Mouse (Mus musculus) ZHBTc4 (cell line): Measurements from ENCODE around the gene Ntng1.

Source experiments
- DNase-seq: peaks from one replicate; pipeline ENCODE4 v3.0.0-alpha.2; 2011; ENCODE audit warnings: low read depth, low spot score

Ntng1 gene

GRCm38 (mm10) chr3:110055433-110055832, 88.4 kb downstream of the Ntng1 start:
- DNase-seq: no peak

- DNase-seq: no peak
Measured at GRCm38 (mm10) chr3:110054125-110054524, 89.7 kb downstream of the Ntng1 start.

- DNase-seq: no peak
Measured at GRCm38 (mm10) chr3:110048152-110048551, 95.7 kb downstream of the Ntng1 start.

GRCm38 (mm10) chr3:110046750-110047149, 97.1 kb downstream of the Ntng1 start:
- DNase-seq: no peak

DNA sequence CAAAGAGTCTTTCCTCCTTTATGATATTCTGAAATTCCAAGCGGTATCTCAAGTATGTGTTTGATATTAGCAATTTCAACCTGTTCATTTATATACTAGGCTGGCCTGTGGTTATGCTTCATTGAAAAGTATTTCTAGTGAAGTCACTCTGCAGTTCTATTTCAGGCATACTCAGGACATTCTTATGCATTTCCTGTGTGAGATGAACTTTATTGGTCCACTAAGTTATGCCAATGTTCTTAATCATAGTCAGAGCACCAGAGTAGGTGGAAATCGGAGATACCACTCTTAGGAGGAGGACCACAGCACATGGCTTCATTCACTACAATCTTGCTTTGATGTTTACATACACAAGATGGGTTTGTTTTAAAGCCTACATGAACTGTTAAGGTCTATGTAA, 99.6 kb downstream of the Ntng1 start:
- no peak for DNase-seq

GRCm38 (mm10) chr3:110043641-110044187, 100.1 kb downstream of the Ntng1 start:
- no peak for DNase-seq

DNA sequence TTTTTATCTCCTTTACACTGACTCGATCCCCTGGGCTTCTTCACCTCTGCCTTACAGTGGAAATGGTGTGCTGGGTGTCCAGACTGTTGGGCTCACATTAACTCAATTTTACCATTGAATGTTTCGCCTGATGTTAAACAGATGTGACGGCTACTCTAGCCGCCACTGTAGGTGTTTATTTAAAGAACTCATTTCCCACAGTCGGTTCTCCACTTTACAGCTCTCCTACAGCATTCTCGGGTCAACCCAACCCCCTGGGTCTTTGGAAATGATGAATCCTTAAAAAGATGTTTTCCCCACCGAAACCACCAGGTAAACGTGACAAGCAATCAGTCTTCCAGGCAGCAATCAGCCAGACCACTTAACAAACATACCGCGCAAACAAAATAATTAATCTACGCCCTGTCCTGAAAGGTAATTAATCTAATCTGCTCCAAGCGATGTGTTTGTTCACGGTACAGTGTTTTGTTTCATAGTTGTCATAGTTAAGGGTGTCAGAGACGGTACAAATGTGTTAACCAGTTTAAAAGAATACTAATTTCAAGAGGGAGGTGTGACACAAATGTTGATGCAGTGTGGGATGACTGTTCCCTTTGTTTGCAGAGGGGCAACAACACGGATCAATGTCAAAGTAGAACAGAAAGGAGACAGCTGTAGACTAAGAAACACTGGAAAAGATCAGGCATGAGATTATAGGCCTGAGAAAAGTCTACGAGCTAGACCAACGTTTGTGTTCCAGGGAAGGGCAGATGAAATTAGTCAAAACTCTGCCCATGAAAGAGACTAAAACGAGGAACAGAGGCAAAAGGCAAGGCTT, 120.8 kb downstream of the Ntng1 start:
- DNase-seq: no peak

GRCm38 (mm10) chr3:110010870-110011626, 132.8 kb downstream of the Ntng1 start:
- DNase-seq: no peak

GRCm38 (mm10) chr3:110010441-110010840, 133.4 kb downstream of the Ntng1 start:
- no peak for DNase-seq

GRCm38 (mm10) chr3:110000349-110000748, 143.5 kb downstream of the Ntng1 start:
- no peak for DNase-seq

- DNase-seq: no peak
Measured at GRCm38 (mm10) chr3:109995663-109996024, 148.2 kb downstream of the Ntng1 start.

GRCm38 (mm10) chr3:109994978-109995662, 148.7 kb downstream of the Ntng1 start:
- DNase-seq: no peak

GRCm38 (mm10) chr3:109984086-109984485, 159.7 kb downstream of the Ntng1 start:
- no peak for DNase-seq

- DNase-seq: peak; percentile 11
Measured at GRCm38 (mm10) chr3:109977614-109978013, 166.2 kb downstream of the Ntng1 start.

DNA sequence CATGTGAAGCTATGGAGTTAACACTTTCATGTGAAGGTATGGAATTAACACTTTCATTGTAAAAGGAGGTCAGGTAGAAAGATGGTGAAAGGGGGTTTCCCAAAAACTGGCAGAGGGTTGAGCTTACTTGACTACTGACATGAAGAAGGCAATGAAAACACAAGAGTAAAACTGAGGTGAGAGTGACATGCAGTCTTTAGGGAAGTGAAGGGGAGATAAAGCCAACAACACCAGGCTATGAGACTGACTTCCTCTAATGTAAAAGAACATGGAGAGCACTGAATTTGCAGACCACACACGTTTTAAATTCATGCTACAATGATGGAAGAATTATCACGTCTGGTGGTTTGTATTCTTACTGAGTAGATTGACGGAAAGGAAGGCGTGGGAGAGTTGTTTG, 168.7 kb downstream of the Ntng1 start:
- no peak for DNase-seq

GRCm38 (mm10) chr3:109971465-109971864, 172.3 kb downstream of the Ntng1 start:
- no peak for DNase-seq

GRCm38 (mm10) chr3:109970181-109970580, 173.6 kb downstream of the Ntng1 start:
- DNase-seq: no peak

DNA sequence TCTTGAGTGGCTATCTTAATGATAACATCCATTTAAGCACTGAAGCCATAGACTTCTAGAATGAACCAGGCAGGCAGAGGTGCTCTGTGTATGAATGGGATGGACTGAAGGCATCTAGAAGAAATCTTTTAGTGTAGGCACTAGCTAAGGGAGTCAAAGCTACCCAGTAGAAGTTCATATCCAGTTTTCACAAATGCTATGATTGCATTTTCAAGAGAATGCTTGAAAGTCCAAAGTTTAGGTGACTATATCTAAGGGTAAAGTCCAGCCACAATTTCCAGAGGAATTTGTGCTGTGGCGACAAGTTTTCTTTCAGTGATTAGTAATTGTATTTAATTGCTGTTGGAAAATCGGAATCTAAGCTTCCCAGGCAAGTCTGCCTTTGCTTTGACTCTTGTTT, 181.2 kb downstream of the Ntng1 start:
- DNase-seq: no peak

DNA sequence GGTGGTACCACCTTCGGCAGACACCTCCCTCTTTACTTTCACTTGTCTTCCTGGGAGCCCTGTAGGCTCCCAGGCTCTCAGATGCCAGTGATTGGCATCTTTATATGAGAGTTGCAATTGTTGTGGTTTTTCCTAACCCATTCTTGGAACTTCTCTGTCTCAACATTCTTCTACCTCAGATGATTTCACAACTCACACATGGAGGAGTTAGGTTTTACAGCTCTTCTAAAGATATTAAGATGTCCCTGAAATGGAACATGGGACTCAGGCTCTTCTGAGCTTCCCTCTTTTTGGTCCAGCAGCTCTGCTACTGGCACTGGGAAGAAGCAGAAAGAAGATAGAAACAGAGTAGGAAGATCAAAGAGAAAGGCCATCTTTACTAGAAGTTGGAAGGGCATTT, 200.9 kb downstream of the Ntng1 start:
- DNase-seq: no peak

GRCm38 (mm10) chr3:109937634-109938033, 206.2 kb downstream of the Ntng1 start:
- DNase-seq: no peak

- peak; percentile 16 for DNase-seq
Measured at GRCm38 (mm10) chr3:109936275-109936674, 207.5 kb downstream of the Ntng1 start.

DNA sequence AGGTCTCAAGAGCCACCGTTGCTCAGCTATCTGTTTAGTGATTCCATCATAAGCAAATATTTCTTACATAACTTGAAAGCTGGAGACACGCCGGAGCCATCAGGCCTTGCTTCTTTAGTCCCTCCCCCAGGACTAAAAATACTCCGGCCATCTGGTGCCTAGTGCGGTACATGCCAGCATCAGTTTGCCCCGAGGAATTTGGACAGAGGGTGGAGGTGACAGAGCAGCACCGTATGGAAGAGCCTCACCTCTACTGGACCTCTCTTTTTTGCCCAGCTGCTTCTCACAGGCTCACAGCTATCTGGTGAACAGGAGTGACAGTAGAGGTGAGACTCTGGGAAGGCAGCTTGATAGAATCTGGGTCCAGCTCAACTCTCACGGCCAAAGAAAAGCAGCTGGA, 211.6 kb downstream of the Ntng1 start:
- no peak for DNase-seq
